23 mouse cellular contexts compared by ENCODE assay signal in the genomic region with DNA sequence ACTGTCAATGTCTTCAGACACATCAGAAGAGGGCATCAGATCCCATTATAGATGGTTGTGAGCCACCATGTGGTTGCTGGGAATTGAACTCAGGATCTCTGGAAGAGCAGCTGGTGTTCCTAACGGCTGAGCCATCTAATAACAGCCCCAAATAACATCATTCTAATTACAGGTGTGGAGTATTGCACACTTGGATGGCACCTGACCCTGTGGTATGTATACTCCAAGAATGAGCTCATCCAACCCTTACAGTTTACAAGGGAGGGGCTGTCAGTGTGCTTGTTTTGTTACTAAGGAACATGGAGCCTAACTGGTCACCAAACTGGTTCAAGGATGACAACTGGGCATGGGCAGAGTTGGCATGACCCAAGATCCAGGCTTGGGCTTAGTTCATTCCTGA.
DNase-seq lines count a peak whose midpoint lies in the region; ATAC-seq and TF ChIP-seq lines count a peak whose summit lies in the region.
"Had no signal": no experiment of that assay in that cellular context is flagged by ENCODE, and none has a peak within 500 bp of the region (broad histone marks: within the 10 kb centered on the region; RNA-seq: fewer than 3 reads in every experiment).

No protein-coding gene starts in this region.

- no peaks in the 10 kb centered on the region for H3K9me3 ChIP-seq in forebrain, embryonic 13.5 days (replicated peaks)
- H3K9me3 ChIP-seq in forebrain, postnatal 0 days (ENCODE audit: low read length), result no peaks in the 10 kb centered on the region
- no peaks in the 10 kb centered on the region for H3K9me3 ChIP-seq in forebrain, embryonic 15.5 days
- H3K9me3 ChIP-seq in forebrain, embryonic 10.5 days, result no peaks in the 10 kb centered on the region
- no peaks in the 10 kb centered on the region for H3K9me3 ChIP-seq in intestine, embryonic 15.5 days
- no peaks in the 10 kb centered on the region for H3K9me3 ChIP-seq in intestine, postnatal 0 days (ENCODE audit: control insufficient read depth)
- H3K9me3 ChIP-seq: embryonic facial prominence, embryonic 13.5 days; embryonic facial prominence, embryonic 15.5 days; G1E had no signal

- H3K4me1 ChIP-seq in forebrain, embryonic 13.5 days, result peaks cover 9% of the 10 kb centered on the region; the same call in 1 of the 2 replicates
- peaks cover 11% of the 10 kb centered on the region; the same call in 1 of the 2 replicates for H3K4me1 ChIP-seq in forebrain, postnatal 0 days (ENCODE audit: insufficient read depth)
- H3K4me1 ChIP-seq in forebrain, embryonic 15.5 days, result peaks cover 11% of the 10 kb centered on the region; the same call in 1 of the 2 replicates
- peaks cover 6% of the 10 kb centered on the region for H3K4me1 ChIP-seq in forebrain, embryonic 10.5 days
- 0 out of 2 replicates have a peak, but pooled peaks cover 9% of the 10 kb centered on the region for H3K4me1 ChIP-seq in intestine, embryonic 15.5 days (replicated peaks)
- H3K4me1 ChIP-seq in intestine, postnatal 0 days (replicated peaks; ENCODE audit: control insufficient read depth, insufficient read depth, low read length), result 0 out of 2 replicates have a peak, but pooled peaks cover 9% of the 10 kb centered on the region
- H3K4me1 ChIP-seq: embryonic facial prominence, embryonic 13.5 days; embryonic facial prominence, embryonic 15.5 days had no signal

- H3K36me3 ChIP-seq in forebrain, embryonic 13.5 days (ENCODE audit: poor library complexity, severe bottlenecking), result no peaks in the 10 kb centered on the region
- H3K36me3 ChIP-seq in forebrain, postnatal 0 days (ENCODE audit: insufficient read depth), result no peaks in the 10 kb centered on the region
- H3K36me3 ChIP-seq in forebrain, embryonic 15.5 days, result no peaks in the 10 kb centered on the region
- H3K36me3 ChIP-seq in forebrain, embryonic 10.5 days (replicated peaks), result no peaks in the 10 kb centered on the region
- no peaks in the 10 kb centered on the region for H3K36me3 ChIP-seq in intestine, embryonic 15.5 days
- no peaks in the 10 kb centered on the region for H3K36me3 ChIP-seq in intestine, postnatal 0 days (ENCODE audit: control insufficient read depth, insufficient read depth)
- H3K36me3 ChIP-seq: embryonic facial prominence, embryonic 13.5 days; embryonic facial prominence, embryonic 15.5 days; G1E had no signal

- TF ChIP-seq CTCF in forebrain, postnatal 0 days (IDR thresholded peaks at IDR 0.05; ENCODE audit: low read depth), result no peak
- TF ChIP-seq CTCF in intestine, postnatal 0 days (IDR thresholded peaks at IDR 0.05; ENCODE audit: low read depth), result no peak

- WGBS in forebrain, embryonic 13.5 days, result 83% methylated on average over 1 of the region's 1 CpGs
- WGBS in forebrain, postnatal 0 days, result 74% methylated on average over 1 of the region's 1 CpGs
- 84% methylated on average over 1 of the region's 1 CpGs for WGBS in forebrain, embryonic 15.5 days
- WGBS in forebrain, embryonic 10.5 days, result 85% methylated on average over 1 of the region's 1 CpGs
- WGBS in intestine, embryonic 15.5 days, result 61% methylated on average over 1 of the region's 1 CpGs
- WGBS in intestine, postnatal 0 days, result 39% methylated on average over 1 of the region's 1 CpGs

- 0 out of 2 replicates have a peak overlapping the region, but pooled peaks have one; percentile 2 for H3K27ac ChIP-seq in forebrain, embryonic 13.5 days
- no peak overlapping the region for H3K27ac ChIP-seq in forebrain, postnatal 0 days (ENCODE audit: low read depth, low read length)
- no peak overlapping the region for H3K27ac ChIP-seq in forebrain, embryonic 15.5 days (replicated peaks)
- no peak overlapping the region for H3K27ac ChIP-seq in forebrain, embryonic 10.5 days
- H3K27ac ChIP-seq in intestine, embryonic 15.5 days, result no peak overlapping the region
- H3K27ac ChIP-seq in intestine, postnatal 0 days (ENCODE audit: low read depth, low read length), result no peak overlapping the region
- H3K27ac ChIP-seq: embryonic facial prominence, embryonic 13.5 days; embryonic facial prominence, embryonic 15.5 days had no signal

- no peak for DNase-seq in forebrain, postnatal 0 days
- DNase-seq in forebrain, embryonic 10.5 days (ENCODE audit: extremely low spot score, low spot score), result no peak
- DNase-seq in kidney, postnatal 25 days, result no peak
- DNase-seq: adrenal gland, adult 8-10 months; adrenal gland, postnatal 14 days; adrenal gland, postnatal 36 days; B cell, adult 2 months; cerebellum, adult 11-12 months; cerebellum, adult 2 months; cerebellum, adult 9-10 months; cerebellum, postnatal 36 days; embryo, embryonic 11 days had no signal

- H3K4me2 ChIP-seq in forebrain, embryonic 13.5 days, result no peak overlapping the region
- no peak overlapping the region for H3K4me2 ChIP-seq in forebrain, postnatal 0 days (ENCODE audit: low read depth)
- H3K4me2 ChIP-seq in forebrain, embryonic 15.5 days (replicated peaks), result no peak overlapping the region
- no peak overlapping the region for H3K4me2 ChIP-seq in intestine, embryonic 15.5 days (replicated peaks)
- no peak overlapping the region for H3K4me2 ChIP-seq in intestine, postnatal 0 days (replicated peaks; ENCODE audit: low read depth)
- H3K4me2 ChIP-seq: embryonic facial prominence, embryonic 13.5 days; embryonic facial prominence, embryonic 15.5 days had no signal

- no peaks in the 10 kb centered on the region for H3K27me3 ChIP-seq in forebrain, embryonic 13.5 days
- no peaks in the 10 kb centered on the region for H3K27me3 ChIP-seq in forebrain, postnatal 0 days (ENCODE audit: insufficient read depth, low read length)
- no peaks in the 10 kb centered on the region for H3K27me3 ChIP-seq in forebrain, embryonic 15.5 days
- H3K27me3 ChIP-seq in forebrain, embryonic 10.5 days (ENCODE audit: poor library complexity, severe bottlenecking), result no peaks in the 10 kb centered on the region
- H3K27me3 ChIP-seq in intestine, embryonic 15.5 days (replicated peaks), result no peaks in the 10 kb centered on the region
- H3K27me3 ChIP-seq in intestine, postnatal 0 days (replicated peaks; ENCODE audit: control insufficient read depth, insufficient read depth, low read length), result peaks cover 3% of the 10 kb centered on the region; the same call in 1 of the 2 replicates
- H3K27me3 ChIP-seq: embryonic facial prominence, embryonic 13.5 days; embryonic facial prominence, embryonic 15.5 days; Patski had no signal

- no peak overlapping the region for H3K9ac ChIP-seq in forebrain, embryonic 13.5 days
- H3K9ac ChIP-seq in forebrain, postnatal 0 days, result no peak overlapping the region
- no peak overlapping the region for H3K9ac ChIP-seq in forebrain, embryonic 15.5 days (replicated peaks)
- no peak overlapping the region for H3K9ac ChIP-seq in intestine, embryonic 15.5 days
- H3K9ac ChIP-seq in intestine, postnatal 0 days (ENCODE audit: low read depth, low read length), result no peak overlapping the region
- H3K9ac ChIP-seq: embryonic facial prominence, embryonic 13.5 days; embryonic facial prominence, embryonic 15.5 days had no signal

- no peak overlapping the region for H3K4me3 ChIP-seq in forebrain, embryonic 13.5 days
- no peak overlapping the region for H3K4me3 ChIP-seq in forebrain, postnatal 0 days (ENCODE audit: low read depth, low read length)
- H3K4me3 ChIP-seq in forebrain, embryonic 15.5 days, result no peak overlapping the region
- H3K4me3 ChIP-seq in forebrain, embryonic 10.5 days, result no peak overlapping the region
- H3K4me3 ChIP-seq in intestine, embryonic 15.5 days (replicated peaks), result no peak overlapping the region
- H3K4me3 ChIP-seq in intestine, postnatal 0 days (ENCODE audit: low read depth, low read length), result no peak overlapping the region
- H3K4me3 ChIP-seq: embryonic facial prominence, embryonic 13.5 days; embryonic facial prominence, embryonic 15.5 days; erythroblast, embryonic 14.5 days had no signal

- no peak for ATAC-seq in forebrain, embryonic 13.5 days
- ATAC-seq in forebrain, postnatal 0 days, result no peak
- ATAC-seq in forebrain, embryonic 15.5 days (replicated peaks), result peak; percentile 30; the same call in 1 of the 2 replicates
- ATAC-seq in intestine, embryonic 15.5 days, result peak; percentile 52
- ATAC-seq in intestine, postnatal 0 days, result peak; percentile 49; the same call in 1 of the 2 replicates
- ATAC-seq: activated CD4-positive, CD25-positive, alpha-beta regulatory T cell, adult 4 months; CD4-positive, CD25-positive, alpha-beta regulatory T cell, adult 4 months; Patski had no signal

Comparison
In these comparisons a context has a peak if more than half of its experiments do, and no peak if none do; other contexts are left out.
1. ATAC-seq: peak in forebrain, embryonic 15.5 days (single experiment), intestine, embryonic 15.5 days (single experiment) and intestine, postnatal 0 days (single experiment); none in forebrain, embryonic 13.5 days (single experiment) and forebrain, postnatal 0 days (single experiment).